Mouse (Mus musculus) erythroblast, embryonic 14.5 days (primary cell): ENCODE measurements around the gene Gm21983. TPM values are rescaled to one million over a fixed set of nuclear protein-coding genes. Genes with fewer than 3 reads are reported as not detected.

Source experiments
- H3K27me3 ChIP-seq: 2 replicates; pipeline ENCODE4 v1.6.1; 2012; ENCODE audit warnings: inconsistent platforms; ENCODE audit not compliant: control insufficient read depth
- H3K36me3 ChIP-seq: 2 replicates; pipeline ENCODE4 v1.6.1; 2012; ENCODE audit warnings: mild to moderate bottlenecking, inconsistent platforms; ENCODE audit not compliant: control insufficient read depth
- H3K4me1 ChIP-seq: 2 replicates; pipeline ENCODE4 v1.6.1; 2012; ENCODE audit warnings: inconsistent platforms; ENCODE audit not compliant: control insufficient read depth
- H3K4me3 ChIP-seq: replicated peaks from 2 replicates; pipeline ENCODE3; 2012; ENCODE audit warnings: moderate library complexity, mild to moderate bottlenecking, inconsistent platforms
- H3K9me3 ChIP-seq: 2 replicates; pipeline ENCODE4 v1.6.1; 2012; ENCODE audit warnings: low read length, inconsistent platforms, mixed read lengths; ENCODE audit not compliant: control insufficient read depth
- GATA1 ChIP-seq: IDR thresholded peaks from 2 replicates; pipeline ENCODE4 v1.6.1; 2012; ENCODE audit warnings: low read length, inconsistent platforms, mixed read lengths
- TAL1 ChIP-seq: IDR thresholded peaks from 3 replicates; pipeline ENCODE4 v1.6.1; 2012; ENCODE audit warnings: low read length, inconsistent platforms, mixed read lengths
- polyA plus RNA-seq: library from polyadenylated mRNA; stranded (reverse); fragments of >175 nt; gene quantifications from 2 replicates; pipeline ENCODE4 v1.2.3, GENCODE M21; 2012

Gene Gm21983
- polyA plus RNA-seq, 1 experiment = not detected

DNA sequence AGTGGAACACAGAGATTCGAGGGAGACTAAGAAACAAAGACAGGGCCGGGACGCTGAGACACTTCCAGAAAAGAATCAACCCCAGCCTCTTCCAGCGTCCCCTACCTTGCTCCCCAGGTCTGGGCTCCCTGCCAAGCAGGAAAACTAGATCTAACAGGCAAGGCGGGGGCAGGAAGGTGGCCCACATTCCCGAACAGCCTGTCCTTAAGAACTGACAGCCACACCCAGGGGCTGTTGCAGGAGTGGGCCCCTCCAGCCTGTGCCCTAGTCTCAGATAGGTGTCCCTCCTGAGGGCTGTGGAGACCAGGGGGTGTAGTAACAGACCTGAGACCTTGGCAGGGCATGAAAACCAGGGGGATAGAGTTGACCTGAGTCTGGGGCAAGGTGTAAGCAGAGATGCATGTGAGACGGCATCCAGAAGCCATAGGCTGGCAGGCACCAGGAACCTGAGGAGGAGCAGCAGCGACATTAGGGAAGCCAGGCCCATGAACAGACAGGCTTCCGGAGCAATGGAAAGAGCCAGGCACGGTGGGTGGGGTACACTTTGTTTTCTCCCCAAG is 27.6 kb downstream of the Gm21983 start, which contains the start of gene Cyp2t4:
Cyp2t4 (plus strand) TSS at position 510 of the 560 bp plus-strand sequence.
- Histone ChIP-seq H3K4me3 (no peak within 1 kb of the TSS), H3K4me1 (no peaks in the 10 kb centered on the region), H3K36me3 (peaks cover 12% of the 10 kb centered on the region), H3K9me3 (no peaks in the 10 kb centered on the region), H3K27me3 (no peaks in the 10 kb centered on the region)
- TF ChIP-seq TAL1 (no peak), GATA1 (no peak)

DNA sequence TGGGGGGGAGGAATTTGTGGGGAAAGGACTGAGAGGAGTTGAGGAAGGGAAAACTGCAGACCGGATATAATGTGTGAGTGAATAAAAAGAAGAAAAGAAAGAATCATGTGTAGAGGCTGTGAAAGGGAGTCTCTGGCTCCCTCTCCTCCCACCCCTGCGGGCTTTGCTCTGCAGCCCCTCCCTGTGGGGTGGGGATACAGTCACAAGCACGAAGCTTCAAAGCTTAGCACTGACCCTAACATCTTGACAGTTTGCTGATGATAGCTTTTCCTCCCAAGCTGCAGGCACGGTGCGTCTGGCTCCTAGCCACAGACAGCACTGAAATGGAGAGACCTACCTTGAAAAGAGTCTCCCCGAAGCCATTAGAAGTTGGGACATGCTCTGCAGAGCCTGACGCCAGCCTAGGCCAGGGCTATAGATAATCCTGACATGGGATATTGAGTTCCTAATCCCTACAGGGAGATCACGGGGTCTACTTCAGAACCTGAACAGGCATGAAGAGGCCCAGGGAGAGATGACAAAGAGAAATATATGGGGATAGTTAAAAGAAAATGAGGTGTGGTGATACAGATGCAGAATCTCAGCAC is 44.4 kb downstream of the Gm21983 start:
- peaks cover 2% of the 10 kb centered on the region; the same call in 1 of the 2 replicates for H3K9me3 ChIP-seq
- no peaks in the 10 kb centered on the region for H3K27me3 ChIP-seq
- no peak for TF ChIP-seq TAL1
- no peak for TF ChIP-seq GATA1
- H3K4me1 ChIP-seq = no peaks in the 10 kb centered on the region; the same call in 1 of the 2 replicates
- no peaks in the 10 kb centered on the region for H3K36me3 ChIP-seq
- no peak overlapping the region for H3K4me3 ChIP-seq

DNA sequence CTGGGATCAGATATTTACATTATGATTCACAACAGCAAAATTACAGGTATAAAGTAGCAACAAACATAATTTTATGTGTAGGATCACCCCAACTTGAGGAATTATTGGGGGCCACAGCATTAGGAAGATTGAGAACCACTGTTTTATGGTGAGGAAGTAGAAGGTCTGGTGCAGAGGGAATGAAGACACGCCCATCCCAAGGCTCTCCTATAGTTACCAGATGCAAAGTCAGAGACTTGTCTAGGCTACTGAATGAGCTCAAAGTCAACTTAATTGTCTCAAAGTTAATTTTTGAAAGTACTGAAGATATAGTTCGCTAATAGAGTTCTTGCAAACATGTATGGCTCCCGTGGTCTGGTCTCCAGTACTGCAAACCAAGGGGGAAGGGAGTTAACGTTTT is 47.1 kb downstream of the Gm21983 start:
- TF ChIP-seq TAL1 = no peak
- TF ChIP-seq GATA1 = no peak
- Histone ChIP-seq H3K27me3 (no peaks in the 10 kb centered on the region), H3K4me1 (no peaks in the 10 kb centered on the region; the same call in 1 of the 2 replicates), H3K4me3 (no peak overlapping the region), H3K9me3 (peaks cover 2% of the 10 kb centered on the region; the same call in 1 of the 2 replicates), H3K36me3 (no peaks in the 10 kb centered on the region)

DNA sequence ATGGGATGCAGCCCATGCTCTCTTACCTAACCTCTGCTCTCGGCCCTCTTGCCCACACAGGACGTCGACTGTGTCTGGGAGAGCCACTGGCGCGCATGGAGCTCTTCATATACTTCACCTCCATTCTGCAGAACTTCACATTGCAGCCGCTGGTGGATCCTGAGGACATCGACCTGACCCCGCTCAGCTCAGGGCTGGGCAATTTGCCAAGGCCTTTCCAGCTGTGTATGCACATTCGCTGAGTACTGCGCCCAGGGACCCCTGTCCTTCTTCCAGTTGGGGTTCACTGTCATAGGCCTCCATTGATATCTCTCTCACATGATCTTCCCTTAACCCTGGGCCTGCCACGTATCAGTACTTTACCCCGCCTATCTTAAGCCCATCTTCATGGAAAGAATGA is 47.7 kb downstream of the Gm21983 start:
- H3K9me3 ChIP-seq = peaks cover 2% of the 10 kb centered on the region; the same call in 1 of the 2 replicates
- H3K4me1 ChIP-seq = no peaks in the 10 kb centered on the region; the same call in 1 of the 2 replicates
- no peaks in the 10 kb centered on the region for H3K36me3 ChIP-seq
- no peak overlapping the region for H3K4me3 ChIP-seq
- TF ChIP-seq TAL1 (no peak), GATA1 (no peak)
- H3K27me3 ChIP-seq = no peaks in the 10 kb centered on the region

DNA sequence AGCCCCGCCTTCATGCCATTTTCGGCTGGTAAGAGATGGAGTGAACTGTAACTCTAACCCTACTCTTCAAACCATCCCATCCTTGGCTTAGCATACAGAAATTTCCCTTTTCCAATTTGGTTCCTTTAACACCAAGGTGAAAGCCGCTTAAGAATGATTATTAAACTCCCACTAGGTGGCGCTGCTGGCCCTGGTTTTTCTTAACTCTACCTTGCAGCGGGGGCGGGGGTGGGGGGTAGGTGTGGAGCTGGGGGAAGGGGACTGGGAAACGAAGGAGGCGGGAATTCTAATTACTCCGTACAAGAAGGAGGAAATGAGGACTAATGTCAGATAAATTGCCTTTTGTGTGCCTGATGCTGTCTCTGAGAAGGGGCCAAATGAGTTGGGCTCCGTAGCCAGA is 48.3 kb downstream of the Gm21983 start:
- H3K9me3 ChIP-seq = peaks cover 2% of the 10 kb centered on the region; the same call in 1 of the 2 replicates
- H3K4me1 ChIP-seq = no peaks in the 10 kb centered on the region; the same call in 1 of the 2 replicates
- TF ChIP-seq GATA1 (no peak), TAL1 (no peak)
- no peaks in the 10 kb centered on the region for H3K36me3 ChIP-seq
- H3K4me3 ChIP-seq = no peak overlapping the region
- no peaks in the 10 kb centered on the region for H3K27me3 ChIP-seq

DNA sequence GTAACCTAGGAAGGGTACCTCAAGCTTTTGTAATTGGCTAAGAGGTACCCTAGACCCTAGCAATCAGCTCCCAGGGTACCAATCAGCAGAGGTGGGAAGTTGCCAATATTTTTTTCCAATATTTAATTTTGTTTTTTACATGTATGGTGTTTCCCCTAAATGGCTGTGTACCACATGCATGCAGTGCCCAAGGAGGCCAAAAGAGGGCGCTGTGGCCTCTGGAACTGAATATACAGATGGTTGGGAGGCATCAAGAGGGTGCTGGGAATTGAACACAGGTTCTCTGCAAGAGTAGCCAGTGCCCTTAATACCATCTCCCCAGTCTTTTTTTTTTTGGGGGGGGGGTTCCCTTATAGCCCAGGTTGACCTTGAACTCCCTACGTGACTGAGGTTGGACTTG is 49.5 kb downstream of the Gm21983 start:
- Histone ChIP-seq H3K36me3 (no peaks in the 10 kb centered on the region), H3K4me3 (no peak overlapping the region), H3K27me3 (no peaks in the 10 kb centered on the region), H3K4me1 (no peaks in the 10 kb centered on the region; the same call in 1 of the 2 replicates), H3K9me3 (peaks cover 2% of the 10 kb centered on the region; the same call in 1 of the 2 replicates)
- TF ChIP-seq GATA1 (no peak), TAL1 (no peak)

DNA sequence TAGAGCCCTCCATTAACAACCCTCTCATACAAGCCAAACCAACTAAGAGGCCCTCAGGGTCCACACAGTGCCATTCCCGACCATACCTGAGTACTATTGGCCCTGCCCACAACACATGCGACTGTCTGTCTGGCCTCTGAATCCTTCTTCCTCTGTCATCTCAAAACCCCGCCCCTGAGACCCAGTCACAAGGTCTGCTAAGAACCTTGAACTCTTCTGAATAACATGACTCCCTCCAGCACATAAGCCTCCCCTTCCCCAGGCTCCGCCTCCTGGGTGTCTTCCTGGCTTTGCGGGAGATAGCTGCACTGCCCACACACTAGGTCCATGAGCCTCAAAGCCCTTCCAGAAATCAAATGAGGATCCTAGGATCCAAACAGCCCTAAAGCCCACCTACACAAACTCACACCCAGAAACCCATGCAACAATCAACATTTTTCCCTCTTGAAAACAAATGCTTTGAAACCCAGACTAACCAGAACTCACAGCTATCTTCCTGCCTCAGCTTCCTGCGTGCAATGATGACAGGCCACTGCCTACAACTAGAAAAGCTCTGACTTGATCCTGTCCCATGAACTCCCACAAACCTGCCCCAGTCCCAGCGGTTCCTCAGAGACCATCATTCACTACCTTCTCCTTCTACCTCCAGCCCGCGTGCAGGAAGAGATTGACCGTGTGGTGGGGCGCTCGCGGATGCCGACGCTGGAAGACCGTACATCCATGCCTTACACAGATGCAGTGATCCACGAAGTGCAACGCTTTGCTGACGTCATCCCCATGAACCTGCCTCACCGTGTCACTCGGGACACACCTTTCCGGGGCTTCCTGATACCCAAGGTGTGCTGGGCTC is 50.1 kb downstream of the Gm21983 start:
- H3K4me1 ChIP-seq = no peaks in the 10 kb centered on the region; the same call in 1 of the 2 replicates
- peaks cover 2% of the 10 kb centered on the region; the same call in 1 of the 2 replicates for H3K9me3 ChIP-seq
- H3K36me3 ChIP-seq = no peaks in the 10 kb centered on the region
- H3K4me3 ChIP-seq = no peak overlapping the region
- no peak for TF ChIP-seq GATA1
- no peak for TF ChIP-seq TAL1
- no peaks in the 10 kb centered on the region for H3K27me3 ChIP-seq

DNA sequence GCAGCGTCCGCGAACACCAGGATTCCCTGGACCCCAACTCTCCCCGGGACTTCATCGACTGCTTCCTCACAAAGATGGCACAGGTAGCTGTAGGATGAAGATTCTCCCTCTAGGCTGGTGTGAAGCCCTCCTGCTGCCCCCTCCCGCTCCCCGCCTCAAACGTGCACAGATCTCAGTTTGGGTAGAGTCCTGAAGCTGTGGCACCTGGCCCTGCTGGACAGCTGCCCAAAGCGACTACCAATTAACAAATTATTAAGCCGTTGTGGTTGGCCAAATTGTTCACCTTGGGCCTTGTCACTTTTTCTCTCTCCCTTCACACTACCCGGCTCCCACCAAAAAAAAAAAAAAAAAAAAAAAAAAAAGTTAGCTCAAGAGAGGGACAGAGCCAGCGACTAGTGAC is 51.1 kb downstream of the Gm21983 start:
- no peaks in the 10 kb centered on the region for H3K36me3 ChIP-seq
- H3K9me3 ChIP-seq = peaks cover 2% of the 10 kb centered on the region; the same call in 1 of the 2 replicates
- no peaks in the 10 kb centered on the region for H3K27me3 ChIP-seq
- TF ChIP-seq TAL1 (no peak), GATA1 (no peak)
- no peaks in the 10 kb centered on the region; the same call in 1 of the 2 replicates for H3K4me1 ChIP-seq
- no peak overlapping the region for H3K4me3 ChIP-seq

DNA sequence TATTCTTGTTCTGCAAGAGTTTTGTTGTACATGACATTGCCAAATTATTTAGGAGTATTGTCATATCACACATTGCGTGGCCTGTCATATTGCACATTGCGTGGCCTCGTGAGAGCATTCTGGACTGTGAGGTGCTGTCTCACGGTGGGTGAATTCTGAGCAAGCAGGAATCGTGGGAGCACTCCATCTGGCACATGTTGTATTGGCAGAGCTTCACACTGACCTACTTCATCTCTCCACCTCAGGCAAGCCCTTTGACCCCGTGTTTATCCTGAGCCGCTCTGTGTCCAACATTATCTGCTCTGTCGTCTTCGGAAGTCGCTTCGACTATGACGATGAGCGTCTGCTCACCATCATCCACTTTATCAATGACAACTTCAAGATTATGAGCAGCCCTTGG is 51.9 kb downstream of the Gm21983 start:
- no peak overlapping the region for H3K4me3 ChIP-seq
- TF ChIP-seq TAL1 = no peak
- no peak for TF ChIP-seq GATA1
- no peaks in the 10 kb centered on the region; the same call in 1 of the 2 replicates for H3K4me1 ChIP-seq
- H3K9me3 ChIP-seq = peaks cover 2% of the 10 kb centered on the region; the same call in 1 of the 2 replicates
- H3K27me3 ChIP-seq = no peaks in the 10 kb centered on the region
- no peaks in the 10 kb centered on the region for H3K36me3 ChIP-seq
